Mouse (Mus musculus): ENCODE measurements around the gene Tmem234.

The Tmem234 gene

DNA sequence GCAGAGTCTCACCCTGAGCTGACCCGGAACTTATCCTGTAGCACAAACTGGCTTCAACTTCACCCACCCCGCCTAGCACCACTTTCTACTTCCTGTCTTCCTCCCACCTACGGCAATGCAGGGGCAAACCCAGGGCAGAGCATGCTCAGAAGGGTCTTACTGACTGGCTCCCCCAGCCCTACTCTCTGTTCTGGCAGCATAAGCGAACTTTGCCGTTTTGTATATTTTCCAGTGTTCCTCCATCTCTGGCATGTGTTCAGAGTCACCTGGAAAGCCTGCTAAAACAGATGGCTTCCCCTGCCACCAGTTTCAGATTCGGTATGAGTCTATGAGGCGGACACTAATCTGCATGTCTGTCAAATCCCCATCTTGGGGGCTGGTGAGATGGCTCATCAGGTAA, 20.1 kb upstream of the Tmem234 start:
- no peak for DNase-seq

DNA sequence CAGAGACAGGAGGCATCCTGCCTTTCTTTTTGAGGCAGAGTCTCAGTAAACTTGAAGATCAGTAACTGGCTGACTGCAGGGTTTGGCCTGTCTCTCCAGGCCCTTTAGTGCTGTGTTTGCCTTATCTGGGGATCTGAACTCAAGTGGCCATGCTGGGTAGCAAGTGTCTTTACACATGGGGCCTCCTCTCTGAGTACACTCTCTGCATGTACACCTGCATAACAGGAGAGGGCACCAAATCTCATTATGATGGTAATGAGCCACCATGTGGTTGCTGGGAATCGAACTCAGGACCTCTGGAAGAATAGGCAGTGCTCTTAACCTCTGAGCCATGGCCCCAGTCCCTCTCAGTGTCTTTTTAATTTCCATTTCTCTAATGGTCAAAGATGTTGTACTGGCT, 18.2 kb upstream of the Tmem234 start:
- DNase-seq: no peak

GRCm38 (mm10) chr4:129584370-129584769, 16.1 kb upstream of the Tmem234 start:
- no peak for DNase-seq

- DNase-seq: peak; percentile 94
Measured at GRCm38 (mm10) chr4:129584884-129585608, 15.4 kb upstream of the Tmem234 start.

DNA sequence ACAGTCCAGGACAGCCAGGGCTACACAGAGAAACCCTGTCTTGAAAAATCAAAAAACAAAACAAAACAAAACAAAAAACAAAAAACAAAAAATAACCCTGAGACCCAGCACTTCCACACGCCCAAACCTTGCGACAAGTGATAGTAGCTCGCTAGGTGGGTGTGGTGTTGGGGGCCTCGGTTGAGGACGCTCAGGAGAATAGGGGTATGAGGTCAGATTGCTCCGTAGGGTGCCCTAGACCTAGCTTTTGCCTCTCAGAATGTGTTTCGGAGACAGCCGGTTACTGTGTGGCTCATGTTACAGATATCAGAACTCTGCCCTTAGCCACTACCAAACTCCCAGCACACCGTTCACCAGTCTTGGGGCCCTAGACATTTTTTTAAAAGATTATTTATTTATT, 14.7 kb upstream of the Tmem234 start:
- no peak for DNase-seq

GRCm38 (mm10) chr4:129586943-129587342, 13.5 kb upstream of the Tmem234 start:
- no peak for DNase-seq

- no peak for DNase-seq
Measured at GRCm38 (mm10) chr4:129588865-129589264, 11.6 kb upstream of the Tmem234 start.

- DNase-seq: peak; percentile 91
Measured at GRCm38 (mm10) chr4:129608426-129609025, 8.1 kb downstream of the Tmem234 start.

GRCm38 (mm10) chr4:129609139-129609631, 8.7 kb downstream of the Tmem234 start:
- DNase-seq: no peak

DNA sequence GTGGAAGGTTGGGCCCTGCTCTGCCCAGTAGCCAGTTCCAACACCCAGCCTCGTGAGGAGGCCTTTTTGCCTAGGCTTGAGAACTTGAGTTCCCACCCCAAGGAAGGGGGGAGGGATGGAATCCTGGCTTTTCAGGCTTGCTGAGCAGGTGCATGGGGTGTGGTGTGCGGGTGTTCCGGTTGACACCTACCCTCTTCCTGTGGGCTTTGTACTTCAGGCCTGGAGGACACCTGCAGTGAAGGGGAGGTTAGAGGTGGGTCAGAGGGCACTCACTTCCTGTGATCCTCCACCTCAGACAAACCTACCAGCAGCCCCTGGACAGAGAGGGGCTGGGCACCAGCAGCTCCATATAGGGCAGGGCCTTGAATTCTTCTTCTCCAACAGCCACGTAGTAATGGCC, 9.6 kb downstream of the Tmem234 start:
- no peak for DNase-seq

GRCm38 (mm10) chr4:129610472-129610871, 10.0 kb downstream of the Tmem234 start:
- no peak for DNase-seq

- DNase-seq: no peak
Measured at GRCm38 (mm10) chr4:129614093-129614492, 13.6 kb downstream of the Tmem234 start, which contains the start of gene Dcdc2b. Gene Dcdc2b (minus strand): TSS chr4:129614257.

DNA sequence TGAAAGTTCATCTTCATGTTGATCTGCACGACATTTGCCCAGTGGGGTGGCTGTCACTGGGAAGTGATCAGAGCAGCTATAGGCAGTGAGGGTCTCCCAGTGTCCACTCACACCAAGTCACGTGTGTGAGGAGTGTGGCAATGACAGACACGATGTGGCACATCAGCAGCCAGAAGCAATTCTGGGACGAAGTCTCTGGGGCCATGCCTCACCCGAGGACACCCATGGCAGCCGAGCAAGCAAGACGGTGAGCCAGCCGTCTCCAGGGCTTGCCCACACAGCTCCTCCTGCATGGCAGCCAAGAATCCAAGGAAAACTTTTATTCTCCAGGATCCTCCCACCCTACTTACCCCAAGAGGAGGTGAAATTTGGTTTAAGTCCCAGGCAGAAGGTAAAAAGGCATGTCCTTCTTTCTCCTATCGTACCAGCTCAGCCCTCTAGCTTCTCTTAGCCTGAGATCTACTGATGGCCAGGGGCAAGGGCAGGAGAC, 15.4 kb downstream of the Tmem234 start:
- no peak for DNase-seq

DNA sequence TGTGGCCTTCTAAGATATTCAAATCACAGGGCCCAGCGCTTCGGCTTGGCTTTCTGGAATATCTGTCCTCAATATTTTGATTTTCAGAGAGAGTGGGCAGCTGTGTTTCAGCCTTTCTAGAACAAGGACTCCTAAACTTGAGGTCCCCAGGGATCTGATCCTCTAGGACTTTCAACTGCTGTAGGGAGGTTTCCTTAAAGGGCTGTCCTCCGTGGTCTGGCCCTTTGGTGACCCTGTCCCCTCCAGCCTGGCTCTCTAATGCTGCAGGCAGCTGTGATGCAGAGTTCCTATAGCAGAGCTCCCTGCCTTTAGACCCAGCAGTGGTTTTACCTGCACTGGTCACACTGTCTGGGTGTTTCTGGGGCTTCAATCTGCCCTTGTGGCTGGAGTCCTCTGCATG, 16.2 kb downstream of the Tmem234 start:
- no peak for DNase-seq

GRCm38 (mm10) chr4:129617121-129617641, 16.7 kb downstream of the Tmem234 start:
- no peak for DNase-seq

- no peak for DNase-seq
Measured at GRCm38 (mm10) chr4:129618031-129618430, 17.6 kb downstream of the Tmem234 start.

GRCm38 (mm10) chr4:129618786-129619691, 18.6 kb downstream of the Tmem234 start, which contains the start of gene Iqcc:
Gene Iqcc (minus strand): TSS chr4:129619099.
- DNase-seq: peak; percentile 98

DNA sequence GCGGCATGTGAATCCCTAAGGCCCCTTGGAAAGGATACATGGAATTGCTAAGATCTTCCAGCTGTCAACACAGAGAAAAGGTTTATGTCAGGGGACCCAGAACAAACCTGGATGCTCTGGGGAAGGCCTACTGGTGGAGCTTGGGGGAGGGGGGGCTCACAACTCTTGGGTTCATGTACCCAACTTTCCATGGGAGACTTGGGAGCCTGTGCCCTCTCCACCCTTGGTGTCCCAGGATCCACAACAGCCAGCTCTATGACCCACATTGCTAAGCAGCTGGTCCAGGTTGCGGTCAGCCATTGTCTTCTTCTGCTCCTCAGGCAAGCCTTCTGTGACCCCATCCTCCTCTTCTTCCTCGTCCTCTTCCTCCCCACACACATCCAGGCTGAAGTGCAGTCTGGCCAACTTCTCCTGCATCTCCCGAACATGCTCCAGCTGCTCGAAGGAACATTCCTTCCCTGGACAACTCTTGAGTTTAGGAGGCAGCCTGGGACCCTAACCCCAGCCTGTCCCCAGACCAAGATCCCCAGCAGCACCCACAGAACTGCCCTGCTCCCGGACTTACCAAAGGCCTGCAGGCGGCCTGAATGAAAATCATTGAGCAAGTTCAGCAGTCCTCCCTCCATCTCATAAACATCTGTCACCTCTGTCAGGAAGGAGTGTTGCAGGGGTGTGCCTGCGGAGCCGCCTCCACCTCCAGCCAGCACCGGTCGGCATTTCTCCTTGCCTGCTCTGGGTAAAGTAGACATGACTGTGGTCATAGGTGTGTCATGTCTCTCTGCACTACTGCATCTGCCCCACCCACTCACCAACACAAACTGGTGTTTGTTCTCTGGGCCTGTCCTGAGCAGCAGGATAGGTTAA, 20.2 kb downstream of the Tmem234 start:
- DNase-seq: no peak

DNA sequence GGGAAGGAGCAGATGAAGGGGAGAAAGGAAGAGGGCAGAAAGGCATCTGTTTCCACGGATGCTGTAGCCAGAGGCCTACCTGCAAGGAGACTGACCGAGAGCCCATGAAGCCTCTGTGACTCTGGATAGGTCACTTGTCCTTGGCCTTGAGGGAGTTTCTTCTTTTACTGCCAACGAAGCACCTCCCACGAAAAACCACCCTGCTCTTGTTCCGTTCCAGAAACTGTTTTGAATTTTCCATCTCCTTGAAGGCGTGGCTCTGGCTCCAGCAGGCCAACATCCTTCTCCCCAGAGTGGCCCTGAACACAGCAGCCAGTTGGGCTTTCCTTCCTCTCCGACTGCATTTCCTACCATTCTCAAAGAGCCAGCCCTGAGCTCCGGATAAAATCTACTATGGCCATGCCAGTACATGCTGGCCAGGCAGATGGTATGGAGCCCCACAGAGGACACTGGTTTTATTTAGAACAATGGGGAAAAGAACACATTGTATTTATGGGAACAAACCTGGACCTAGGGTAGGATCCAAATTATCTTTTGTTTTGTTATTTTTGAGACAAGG, 20.9 kb downstream of the Tmem234 start:
- DNase-seq: peak; percentile 49

- DNase-seq: no peak
Measured at GRCm38 (mm10) chr4:129622120-129622802, 21.8 kb downstream of the Tmem234 start.

Measured in kidney, postnatal 10 days (tissue).